Mouse (Mus musculus) Patski (cell line): ENCODE measurements around the gene Slc38a8. TPM values are rescaled to one million over a fixed set of nuclear protein-coding genes. Genes with fewer than 3 reads are reported as not detected.

ENCODE experiments used
- ATAC-seq: fragments of 100-300 bp; one replicate; pipeline ENCODE4 v1.8.0; 2021
- CTCF ChIA-PET: fragments of 350-600 bp; sonication (Branson Sonifier 250); formaldehyde crosslinking; loops from one replicate; lab custom pipeline; 2022; ENCODE audit warnings: inconsistent platforms; lab: Charles Lee
- POLR2A ChIA-PET: fragments of 350-600 bp; sonication (Branson Sonifier 250); formaldehyde crosslinking; loops from one replicate; lab custom pipeline; 2022; ENCODE audit warnings: antibody characterized with exemption, inconsistent platforms; lab: Charles Lee
- DNase-seq: peaks from one replicate; pipeline ENCODE4 v3.0.0-alpha.2; 2011; ENCODE audit warnings: low read depth, low spot score
- H3K27me3 ChIP-seq: fragments of 371-371 bp; one replicate; pipeline ENCODE4 v1.5.1; 2021
- CTCF ChIP-seq: fragments of 100-300 bp; IDR thresholded peaks from one replicate; pipeline ENCODE4 v1.5.1; 2021
- in situ Hi-C: fragments of 300-500 bp; cut with MboI; formaldehyde crosslinking; loops from 3 replicates; pipeline ENCODE4 v1.11.1; 2018; ENCODE audit warnings: low pct_unique_long_range_greater_than_20kb, mixed read lengths
- polyA plus RNA-seq: library from polyadenylated mRNA; unstranded; gene quantifications from one replicate; pipeline ENCODE4 v1.2.3, GENCODE M21; 2021

Slc38a8 gene
- polyA plus RNA-seq, 1 experiment from 2014 or later, result not detected

GRCm38 (mm10) chr8:119516674-119517073 is 15.2 kb upstream of the Slc38a8 start:
- ChIA-PET POLR2A (no interaction called here), CTCF (interaction anchor here (1.8 kb wide), 1 partner anchor 67 kb away, joined by 4 read pairs; no protein-coding TSS in a partner anchor)
- ATAC-seq (no peak), DNase-seq (no peak)
- in situ Hi-C loops, result no loop called here
- H3K27me3 ChIP-seq, result no peaks in the 10 kb centered on the region
- no peak for TF ChIP-seq CTCF

GRCm38 (mm10) chr8:119515767-119516166 is 14.3 kb upstream of the Slc38a8 start:
- no peak for ATAC-seq
- in situ Hi-C loops, result no loop called here
- POLR2A ChIA-PET, result no interaction called here
- no peak for TF ChIP-seq CTCF
- DNase-seq, result no peak
- no peaks in the 10 kb centered on the region for H3K27me3 ChIP-seq
- CTCF ChIA-PET, result no interaction called here

GRCm38 (mm10) chr8:119514940-119515339 is 13.4 kb upstream of the Slc38a8 start:
- ChIA-PET CTCF (no interaction called here), POLR2A (no interaction called here)
- no peak for TF ChIP-seq CTCF
- DNase-seq (no peak), ATAC-seq (no peak)
- H3K27me3 ChIP-seq, result no peaks in the 10 kb centered on the region
- in situ Hi-C loops, result no loop called here

GRCm38 (mm10) chr8:119513405-119513804 is 11.9 kb upstream of the Slc38a8 start:
- H3K27me3 ChIP-seq, result no peaks in the 10 kb centered on the region
- no peak for DNase-seq
- no peak for ATAC-seq
- ChIA-PET CTCF (no interaction called here), POLR2A (no interaction called here)
- TF ChIP-seq CTCF, result no peak
- in situ Hi-C loops, result no loop called here

GRCm38 (mm10) chr8:119511722-119512121 is 10.2 kb upstream of the Slc38a8 start:
- in situ Hi-C loops, result no loop called here
- H3K27me3 ChIP-seq, result no peaks in the 10 kb centered on the region
- DNase-seq, result no peak
- TF ChIP-seq CTCF, result no peak
- no peak for ATAC-seq
- ChIA-PET POLR2A (no interaction called here), CTCF (interaction anchor here (1.5 to 1.7 kb wide), 2 partner anchors 72 to 99 kb away, joined by 3 to 5 read pairs; no protein-coding TSS in a partner anchor)

- in situ Hi-C loops, result no loop called here
- H3K27me3 ChIP-seq, result no peaks in the 10 kb centered on the region
- CTCF ChIA-PET, result interaction anchor here (1.7 kb wide), 1 partner anchor 70 kb away, joined by 3 read pairs; no protein-coding TSS in a partner anchor
- DNase-seq (no peak), ATAC-seq (no peak)
- TF ChIP-seq CTCF, result no peak
- POLR2A ChIA-PET, result no interaction called here
These were observed 9.0 kb upstream of the Slc38a8 start for GRCm38 (mm10) chr8:119510471-119510870.

- ATAC-seq, result no peak
- DNase-seq, result no peak
- in situ Hi-C loops, result no loop called here
- ChIA-PET CTCF (interaction anchor here (0.7 to 3.0 kb wide), 3 partner anchors 9 to 93 kb away, joined by 3 to 8 read pairs (median 3); no protein-coding TSS in a partner anchor), POLR2A (interaction anchor here (0.6 kb wide), 3 partner anchors 93 to 257 kb away, joined by 3 read pairs; no protein-coding TSS in a partner anchor)
- TF ChIP-seq CTCF, result no peak
- no peaks in the 10 kb centered on the region for H3K27me3 ChIP-seq
These were observed 4.6 kb upstream of the Slc38a8 start for GRCm38 (mm10) chr8:119506106-119506505.

- DNase-seq (no peak), ATAC-seq (no peak)
- ChIA-PET POLR2A (interaction anchor here (0.6 kb wide), 2 partner anchors 151 to 258 kb away, joined by 3 read pairs; no protein-coding TSS in a partner anchor), CTCF (interaction anchor here (0.7 to 3.0 kb wide), 3 partner anchors 9 to 92 kb away, joined by 3 to 8 read pairs (median 3); no protein-coding TSS in a partner anchor)
- H3K27me3 ChIP-seq, result no peaks in the 10 kb centered on the region
- in situ Hi-C loops, result no loop called here
- no peak for TF ChIP-seq CTCF
These were observed 4.0 kb upstream of the Slc38a8 start for GRCm38 (mm10) chr8:119505488-119505887.

GRCm38 (mm10) chr8:119503191-119503767 is 1.8 kb upstream of the Slc38a8 start:
- TF ChIP-seq CTCF, result no peak
- ATAC-seq, result no peak
- CTCF ChIA-PET, result interaction anchor here (0.9 kb wide), 1 partner anchor 123 kb away, joined by 3 read pairs; no protein-coding TSS in a partner anchor
- POLR2A ChIA-PET, result no interaction called here
- no peak for DNase-seq
- in situ Hi-C loops, result no loop called here
- H3K27me3 ChIP-seq, result no peaks in the 10 kb centered on the region

GRCm38 (mm10) chr8:119502111-119502510 is 613 bp upstream of the Slc38a8 start:
- ChIA-PET POLR2A (interaction anchor here (0.6 kb wide), 1 partner anchor 50 kb away, joined by 3 read pairs; no protein-coding TSS in a partner anchor), CTCF (interaction anchor here (0.9 kb wide), 1 partner anchor 122 kb away, joined by 3 read pairs; no protein-coding TSS in a partner anchor)
- H3K27me3 ChIP-seq, result no peaks in the 10 kb centered on the region
- TF ChIP-seq CTCF, result no peak
- peak; percentile 20 for DNase-seq
- no peak for ATAC-seq
- in situ Hi-C loops, result no loop called here

GRCm38 (mm10) chr8:119499836-119500235 is 1.7 kb downstream of the Slc38a8 start:
- POLR2A ChIA-PET, result no interaction called here
- in situ Hi-C loops, result loop anchor here (5.0 kb wide), 2 partner anchors 48 to 88 kb away; no protein-coding TSS in a partner anchor
- no peaks in the 10 kb centered on the region for H3K27me3 ChIP-seq
- CTCF ChIA-PET, result interaction anchor here (1.7 to 2.1 kb wide), 3 partner anchors 59 to 115 kb away, joined by 4 to 8 read pairs (median 8); no protein-coding TSS in a partner anchor
- DNase-seq (no peak), ATAC-seq (no peak)
- TF ChIP-seq CTCF, result no peak
